Mouse (Mus musculus): ENCODE measurements at regions not wholly inside any gene's neighbourhood (a gene's known extent, or its start where the extent isn't known, plus 50 kb on each side); places are given as distances from the start of the nearest gene placed in this dataset.
A peak's percentile ranks its signal among the peaks of the same experiment; 100 is the strongest.

- no peak for DNase-seq (ENCODE audit: extremely low read depth, low read depth, low spot score)
Observed at GRCm38 (mm10) chr1:19754346-19754745, 545.6 kb downstream of the Tfap2b start.

GRCm38 (mm10) chr1:19757921-19758436 is 549.3 kb downstream of the Tfap2b start:
- peak; percentile 95 for DNase-seq (ENCODE audit: extremely low read depth, low read depth, low spot score)

- no peak for DNase-seq (ENCODE audit: extremely low read depth, low read depth, low spot score)
Observed at GRCm38 (mm10) chr1:19766879-19767278, 558.2 kb downstream of the Tfap2b start.

- peak; percentile 93 for DNase-seq (ENCODE audit: extremely low read depth, low read depth, low spot score)
Observed at GRCm38 (mm10) chr1:19772266-19772665, 563.6 kb downstream of the Tfap2b start.

GRCm38 (mm10) chr1:19774502-19774901 is 565.8 kb downstream of the Tfap2b start:
- no peak for DNase-seq (ENCODE audit: extremely low read depth, low read depth, low spot score)

- DNase-seq (ENCODE audit: extremely low read depth, low read depth, low spot score), result no peak
Observed at GRCm38 (mm10) chr1:19777542-19777941, 568.8 kb downstream of the Tfap2b start.

- no peak for DNase-seq (ENCODE audit: extremely low read depth, low read depth, low spot score)
Observed at GRCm38 (mm10) chr1:19786971-19787370, 578.3 kb downstream of the Tfap2b start.

- peak; percentile 57 for DNase-seq (ENCODE audit: extremely low read depth, low read depth, low spot score)
Observed at GRCm38 (mm10) chr1:19794124-19794523, 585.4 kb downstream of the Tfap2b start.

GRCm38 (mm10) chr1:19825887-19826286 is 617.2 kb downstream of the Tfap2b start:
- no peak for DNase-seq (ENCODE audit: extremely low read depth, low read depth, low spot score)

- no peak for DNase-seq (ENCODE audit: extremely low read depth, low read depth, low spot score)
Observed at GRCm38 (mm10) chr1:19826455-19827366, 618.0 kb downstream of the Tfap2b start.

- DNase-seq (ENCODE audit: extremely low read depth, low read depth, low spot score), result no peak
Observed at GRCm38 (mm10) chr1:19849918-19850317, 641.2 kb downstream of the Tfap2b start.

- no peak for DNase-seq (ENCODE audit: extremely low read depth, low read depth, low spot score)
Observed at GRCm38 (mm10) chr1:19857250-19857649, 648.5 kb downstream of the Tfap2b start.

- DNase-seq (ENCODE audit: extremely low read depth, low read depth, low spot score), result no peak
Observed at GRCm38 (mm10) chr1:19868478-19868877, 659.8 kb downstream of the Tfap2b start.

- no peak for DNase-seq (ENCODE audit: extremely low read depth, low read depth, low spot score)
Observed at GRCm38 (mm10) chr1:19881193-19881592, 672.5 kb downstream of the Tfap2b start.

GRCm38 (mm10) chr1:19899426-19899825 is 690.7 kb downstream of the Tfap2b start:
- no peak for DNase-seq (ENCODE audit: extremely low read depth, low read depth, low spot score)

GRCm38 (mm10) chr1:19899889-19900310 is 691.2 kb downstream of the Tfap2b start:
- DNase-seq (ENCODE audit: extremely low read depth, low read depth, low spot score), result no peak

GRCm38 (mm10) chr1:19900983-19901531 is 692.3 kb downstream of the Tfap2b start:
- no peak for DNase-seq (ENCODE audit: extremely low read depth, low read depth, low spot score)

- no peak for DNase-seq (ENCODE audit: extremely low read depth, low read depth, low spot score)
Observed at GRCm38 (mm10) chr1:19912194-19912846, 703.6 kb downstream of the Tfap2b start.

- DNase-seq (ENCODE audit: extremely low read depth, low read depth, low spot score), result peak; percentile 51
Observed at GRCm38 (mm10) chr1:19918762-19919161, 699.1 kb downstream of the Pkhd1 start.

GRCm38 (mm10) chr1:19927192-19927591 is 690.7 kb downstream of the Pkhd1 start:
- DNase-seq (ENCODE audit: extremely low read depth, low read depth, low spot score), result no peak

GRCm38 (mm10) chr1:19927736-19928327 is 690.0 kb downstream of the Pkhd1 start:
- no peak for DNase-seq (ENCODE audit: extremely low read depth, low read depth, low spot score)

Measured in fat pad, adult 2 months (tissue).